Mouse (Mus musculus): ENCODE data around the gene St3gal2. TPM values are rescaled to one million over a fixed set of nuclear protein-coding genes. Genes with fewer than 3 reads are reported as not detected.

St3gal2 gene
- polyA plus RNA-seq, 1 experiment from 2014 or later = 10.4 TPM

DNA sequence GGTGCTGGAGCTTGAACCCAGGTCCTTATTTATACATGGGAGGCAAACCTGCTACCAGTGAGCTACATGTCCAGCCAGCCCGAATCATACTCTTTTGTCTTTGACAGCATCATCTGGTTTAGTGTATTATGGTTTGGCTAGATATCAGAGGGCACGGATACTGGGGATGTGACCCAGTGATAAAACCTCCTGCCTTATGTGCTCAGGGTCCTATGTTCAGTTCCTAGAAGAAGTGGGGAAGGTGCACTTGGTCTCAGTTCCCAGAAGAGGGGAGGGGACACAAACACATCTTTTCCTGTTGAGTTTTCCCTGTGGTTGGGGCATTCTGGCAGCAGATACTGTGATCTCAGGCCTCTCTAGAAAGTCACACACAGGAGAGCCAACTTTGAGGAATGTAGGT is 13.6 kb downstream of the St3gal2 start:
- Histone ChIP-seq H3K9ac (ENCODE audit: low read length) (no peak overlapping the region), H3K27me3 (ENCODE audit: control insufficient read depth, insufficient read depth, low read length) (no peaks in the 10 kb centered on the region), H3K4me2 (ENCODE audit: low read length) (no peak overlapping the region), H3K4me3 (ENCODE audit: control insufficient read depth in 1 of 2, insufficient read depth in 1 of 2, low read depth in 1 of 2, low read length in 2 of 2) (no peak overlapping the region), H3K36me3 (ENCODE audit: control insufficient read depth, insufficient read depth, low read length) (peaks cover 3% of the 10 kb centered on the region; the same call in 1 of the 2 replicates), H3K27ac (replicated peaks in 1 of 2; ENCODE audit: control insufficient read depth in 1 of 2, insufficient read depth in 1 of 2, low read depth in 2 of 2, low read length in 2 of 2) (no peak overlapping the region), H3K9me3 (ENCODE audit: control insufficient read depth, low read length) (no peaks in the 10 kb centered on the region), H3K4me1 (ENCODE audit: control insufficient read depth in 2 of 2, insufficient read depth in 2 of 2, low read length in 2 of 2) (peaks cover 20 to 27% of the 10 kb centered on the region in 2 experiments)
- 91% methylated on average over 2 of the region's 2 CpGs for WGBS
- no peak for ATAC-seq (ENCODE audit: insufficient number of reproducible peaks, insufficient read depth, low FRiP score, low read depth)

GRCm38 (mm10) chr8:110936217-110936616 is 16.5 kb downstream of the St3gal2 start:
- no peak overlapping the region for H3K4me3 ChIP-seq (ENCODE audit: control insufficient read depth in 1 of 2, insufficient read depth in 1 of 2, low read depth in 1 of 2, low read length in 2 of 2)
- H3K27me3 ChIP-seq (ENCODE audit: control insufficient read depth, insufficient read depth, low read length) = no peaks in the 10 kb centered on the region
- H3K9me3 ChIP-seq (ENCODE audit: control insufficient read depth, low read length) = no peaks in the 10 kb centered on the region
- H3K4me2 ChIP-seq (ENCODE audit: low read length) = no peak overlapping the region
- H3K36me3 ChIP-seq (ENCODE audit: control insufficient read depth, insufficient read depth, low read length) = peaks cover 3% of the 10 kb centered on the region; the same call in 1 of the 2 replicates
- WGBS = 89% methylated on average over 12 of the region's 12 CpGs
- peaks cover 25 to 44% of the 10 kb centered on the region in 2 experiments for H3K4me1 ChIP-seq (ENCODE audit: control insufficient read depth in 2 of 2, insufficient read depth in 2 of 2, low read length in 2 of 2)
- no peak overlapping the region for H3K9ac ChIP-seq (ENCODE audit: low read length)
- ATAC-seq (ENCODE audit: insufficient number of reproducible peaks, insufficient read depth, low FRiP score, low read depth) = no peak
- no peak overlapping the region for H3K27ac ChIP-seq (replicated peaks in 1 of 2; ENCODE audit: control insufficient read depth in 1 of 2, insufficient read depth in 1 of 2, low read depth in 2 of 2, low read length in 2 of 2)

- Histone ChIP-seq H3K27ac (replicated peaks in 1 of 2; ENCODE audit: control insufficient read depth in 1 of 2, insufficient read depth in 1 of 2, low read depth in 2 of 2, low read length in 2 of 2) (peak overlapping the region; percentile 46 to 76), H3K36me3 (ENCODE audit: control insufficient read depth, insufficient read depth, low read length) (peaks cover 3% of the 10 kb centered on the region; the same call in 1 of the 2 replicates), H3K27me3 (ENCODE audit: control insufficient read depth, insufficient read depth, low read length) (no peaks in the 10 kb centered on the region), H3K4me3 (ENCODE audit: control insufficient read depth in 1 of 2, insufficient read depth in 1 of 2, low read depth in 1 of 2, low read length in 2 of 2) (no peak overlapping the region), H3K9ac (ENCODE audit: low read length) (no peak overlapping the region), H3K4me2 (ENCODE audit: low read length) (0 out of 2 replicates have a peak overlapping the region, but pooled peaks have one; percentile 0), H3K4me1 (ENCODE audit: control insufficient read depth in 2 of 2, insufficient read depth in 2 of 2, low read length in 2 of 2) (peaks cover 26 to 55% of the 10 kb centered on the region in 2 experiments), H3K9me3 (ENCODE audit: control insufficient read depth, low read length) (no peaks in the 10 kb centered on the region)
- WGBS = 19% methylated on average over 6 of the region's 6 CpGs
- ATAC-seq (ENCODE audit: insufficient number of reproducible peaks, insufficient read depth, low FRiP score, low read depth) = peak; percentile 52
These were observed 19.3 kb downstream of the St3gal2 start for GRCm38 (mm10) chr8:110938882-110939589.

- 54% methylated on average over 15 of the region's 15 CpGs for WGBS
- Histone ChIP-seq H3K27ac (replicated peaks in 1 of 2; ENCODE audit: control insufficient read depth in 1 of 2, insufficient read depth in 1 of 2, low read depth in 2 of 2, low read length in 2 of 2) (peak overlapping the region; percentile 88 to 89), H3K36me3 (ENCODE audit: control insufficient read depth, insufficient read depth, low read length) (no peaks in the 10 kb centered on the region), H3K9me3 (ENCODE audit: control insufficient read depth, low read length) (no peaks in the 10 kb centered on the region), H3K9ac (ENCODE audit: low read length) (peak overlapping the region; percentile 18; the same call in 1 of the 2 replicates), H3K4me3 (ENCODE audit: control insufficient read depth in 1 of 2, insufficient read depth in 1 of 2, low read depth in 1 of 2, low read length in 2 of 2) (no peak overlapping the region), H3K27me3 (ENCODE audit: control insufficient read depth, insufficient read depth, low read length) (no peaks in the 10 kb centered on the region), H3K4me2 (ENCODE audit: low read length) (peak overlapping the region; percentile 47), H3K4me1 (ENCODE audit: control insufficient read depth in 2 of 2, insufficient read depth in 2 of 2, low read length in 2 of 2) (peaks cover 32 to 62% of the 10 kb centered on the region in 2 experiments)
- ATAC-seq (ENCODE audit: insufficient number of reproducible peaks, insufficient read depth, low FRiP score, low read depth) = no peak
These were observed 21.1 kb downstream of the St3gal2 start for GRCm38 (mm10) chr8:110940682-110941452.

- H3K4me3 ChIP-seq (ENCODE audit: control insufficient read depth in 1 of 2, insufficient read depth in 1 of 2, low read depth in 1 of 2, low read length in 2 of 2) = no peak overlapping the region
- H3K4me2 ChIP-seq (ENCODE audit: low read length) = peak overlapping the region; percentile 47
- peaks cover 36 to 66% of the 10 kb centered on the region in 2 experiments for H3K4me1 ChIP-seq (ENCODE audit: control insufficient read depth in 2 of 2, insufficient read depth in 2 of 2, low read length in 2 of 2)
- H3K9me3 ChIP-seq (ENCODE audit: control insufficient read depth, low read length) = no peaks in the 10 kb centered on the region
- ATAC-seq (ENCODE audit: insufficient number of reproducible peaks, insufficient read depth, low FRiP score, low read depth) = peak; percentile 66
- peak overlapping the region; percentile 88 to 89 for H3K27ac ChIP-seq (replicated peaks in 1 of 2; ENCODE audit: control insufficient read depth in 1 of 2, insufficient read depth in 1 of 2, low read depth in 2 of 2, low read length in 2 of 2)
- no peaks in the 10 kb centered on the region for H3K36me3 ChIP-seq (ENCODE audit: control insufficient read depth, insufficient read depth, low read length)
- peak overlapping the region; percentile 18; the same call in 1 of the 2 replicates for H3K9ac ChIP-seq (ENCODE audit: low read length)
- WGBS = 9% methylated on average over 10 of the region's 10 CpGs
- H3K27me3 ChIP-seq (ENCODE audit: control insufficient read depth, insufficient read depth, low read length) = no peaks in the 10 kb centered on the region
These were observed 21.8 kb downstream of the St3gal2 start for GRCm38 (mm10) chr8:110941453-110941948.

GRCm38 (mm10) chr8:110944276-110944876 is 24.7 kb downstream of the St3gal2 start:
- Histone ChIP-seq H3K4me2 (ENCODE audit: low read length) (peak overlapping the region; percentile 12; the same call in 1 of the 2 replicates), H3K27ac (replicated peaks in 1 of 2; ENCODE audit: control insufficient read depth in 1 of 2, insufficient read depth in 1 of 2, low read depth in 2 of 2, low read length in 2 of 2) (peak overlapping the region; percentile 41 to 68), H3K9me3 (ENCODE audit: control insufficient read depth, low read length) (no peaks in the 10 kb centered on the region), H3K9ac (ENCODE audit: low read length) (no peak overlapping the region), H3K36me3 (ENCODE audit: control insufficient read depth, insufficient read depth, low read length) (no peaks in the 10 kb centered on the region), H3K4me1 (ENCODE audit: control insufficient read depth in 2 of 2, insufficient read depth in 2 of 2, low read length in 2 of 2) (peaks cover 30 to 63% of the 10 kb centered on the region in 2 experiments), H3K4me3 (ENCODE audit: control insufficient read depth in 1 of 2, insufficient read depth in 1 of 2, low read depth in 1 of 2, low read length in 2 of 2) (no peak overlapping the region), H3K27me3 (ENCODE audit: control insufficient read depth, insufficient read depth, low read length) (no peaks in the 10 kb centered on the region)
- ATAC-seq (ENCODE audit: insufficient number of reproducible peaks, insufficient read depth, low FRiP score, low read depth) = no peak
- WGBS = 63% methylated on average over 7 of the region's 7 CpGs

DNA sequence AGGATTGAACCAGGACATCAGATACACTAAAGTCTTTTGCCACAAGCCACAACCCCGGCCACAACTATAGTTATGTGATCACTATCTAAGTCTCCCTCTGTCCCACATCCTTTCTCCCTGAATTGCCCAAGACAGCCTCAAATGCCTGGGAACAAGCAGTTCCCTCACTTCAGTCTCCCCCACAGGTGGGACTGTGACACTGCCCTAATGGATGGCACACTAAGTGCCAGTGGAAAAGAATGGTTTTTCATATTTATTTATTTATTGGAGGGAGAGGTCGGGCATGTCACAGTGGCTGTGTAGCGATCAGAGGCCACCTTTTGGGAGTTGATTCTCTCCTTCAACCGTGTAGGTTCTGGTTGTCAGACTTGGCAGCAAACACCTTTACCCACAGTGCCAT is 26.0 kb downstream of the St3gal2 start:
- ATAC-seq (ENCODE audit: insufficient number of reproducible peaks, insufficient read depth, low FRiP score, low read depth) = no peak
- H3K9ac ChIP-seq (ENCODE audit: low read length) = no peak overlapping the region
- H3K27ac ChIP-seq (replicated peaks in 1 of 2; ENCODE audit: control insufficient read depth in 1 of 2, insufficient read depth in 1 of 2, low read depth in 2 of 2, low read length in 2 of 2) = no peak overlapping the region
- H3K4me3 ChIP-seq (ENCODE audit: control insufficient read depth in 1 of 2, insufficient read depth in 1 of 2, low read depth in 1 of 2, low read length in 2 of 2) = no peak overlapping the region
- no peaks in the 10 kb centered on the region for H3K9me3 ChIP-seq (ENCODE audit: control insufficient read depth, low read length)
- H3K4me1 ChIP-seq (ENCODE audit: control insufficient read depth in 2 of 2, insufficient read depth in 2 of 2, low read length in 2 of 2) = peaks cover 28 to 51% of the 10 kb centered on the region in 2 experiments
- H3K27me3 ChIP-seq (ENCODE audit: control insufficient read depth, insufficient read depth, low read length) = no peaks in the 10 kb centered on the region
- 73% methylated on average over 4 of the region's 4 CpGs for WGBS
- H3K4me2 ChIP-seq (ENCODE audit: low read length) = no peak overlapping the region
- no peaks in the 10 kb centered on the region for H3K36me3 ChIP-seq (ENCODE audit: control insufficient read depth, insufficient read depth, low read length)

Measured in heart, embryonic 14.5 days (tissue).